Mouse (Mus musculus): ENCODE results near the gene Rfxap.
A peak's percentile ranks its signal among the peaks of the same experiment; 100 is the strongest.
"Not testable (repeated sequence)": the region's sequence is repeated elsewhere in the genome, so short reads cannot be mapped to it uniquely, and the experiment has no call there.

Gene Rfxap

GRCm38 (mm10) chr3:54765521-54765920 is 42.1 kb downstream of the Rfxap start:
- not testable (repeated sequence) for DNase-seq

DNA sequence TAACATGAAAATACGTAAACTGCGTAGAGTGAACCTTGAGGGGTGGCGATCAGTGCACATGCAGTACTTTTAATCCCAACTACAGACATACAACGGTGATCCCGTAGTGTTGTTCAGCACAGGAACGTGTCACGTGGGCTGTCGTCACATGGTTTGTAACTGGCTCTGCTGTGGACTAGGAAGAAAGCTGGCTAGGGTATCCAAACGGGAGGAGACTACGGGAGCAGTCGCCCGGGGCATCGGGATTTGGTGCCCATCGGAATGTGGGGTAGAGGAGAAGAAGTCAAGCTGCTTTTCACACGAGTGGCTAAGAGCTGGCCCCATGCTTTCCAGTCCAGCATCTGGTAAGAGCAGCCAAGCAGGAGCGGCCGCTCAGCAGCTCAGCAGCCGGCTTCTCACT is 43.2 kb downstream of the Rfxap start:
- DNase-seq, result peak; percentile 60

DNA sequence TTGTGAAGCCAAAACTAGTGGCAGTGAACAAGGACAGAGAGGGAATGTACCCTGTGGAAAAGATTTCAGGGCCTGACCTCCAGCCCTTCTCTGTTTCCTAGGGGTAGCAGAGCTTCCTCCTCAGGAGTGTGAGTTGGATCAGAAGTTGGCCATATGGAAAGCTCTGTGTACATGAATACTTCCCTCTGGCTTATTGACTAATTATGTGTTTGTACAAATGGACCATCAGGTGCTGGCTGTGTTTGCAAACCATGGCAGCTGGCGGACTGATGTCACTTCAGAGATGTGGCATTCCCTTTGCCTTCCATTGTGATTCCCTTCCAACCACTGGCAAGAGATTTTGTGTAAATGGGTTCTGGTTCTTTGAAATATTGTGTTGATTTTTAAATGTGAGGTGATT is 46.3 kb downstream of the Rfxap start:
- no peak for DNase-seq

DNA sequence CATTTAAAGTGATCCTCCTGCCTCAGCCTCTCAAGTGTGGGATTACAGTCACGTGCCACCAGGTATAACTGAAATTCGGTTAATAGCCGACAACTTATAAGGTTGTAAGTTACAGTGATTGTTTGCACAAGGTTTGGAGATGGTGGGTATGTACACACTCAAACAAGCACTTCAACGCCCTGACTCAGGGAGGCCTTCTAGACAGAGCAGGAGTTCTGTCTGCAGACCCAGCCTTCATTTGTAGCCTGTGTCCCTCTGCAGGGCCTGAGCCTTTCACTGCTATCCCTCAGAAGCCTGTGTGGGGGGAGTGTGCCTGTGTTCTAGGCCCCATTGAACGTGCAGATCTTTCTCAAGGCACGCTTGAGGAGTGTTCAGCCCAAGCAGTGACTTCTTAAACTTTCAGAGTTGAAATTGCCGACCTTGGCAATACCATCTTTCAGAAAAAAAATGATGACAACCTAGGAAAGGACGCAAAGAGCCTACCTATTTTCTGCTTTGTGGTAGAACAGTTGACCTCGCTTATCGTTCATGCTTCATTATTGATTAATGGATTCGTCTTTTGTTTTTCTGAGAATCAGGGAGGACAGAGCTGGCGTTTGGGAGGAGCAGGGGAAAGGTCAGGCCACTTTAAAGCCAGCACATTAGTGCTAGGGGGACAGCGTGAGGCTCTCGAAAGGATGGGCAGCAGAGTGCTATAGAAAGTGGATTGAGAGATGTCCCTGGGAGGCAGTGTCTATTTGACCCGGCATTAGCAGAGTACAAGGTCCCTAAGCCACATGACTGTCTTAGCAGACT is 47.1 kb downstream of the Rfxap start:
- no peak for DNase-seq

DNA sequence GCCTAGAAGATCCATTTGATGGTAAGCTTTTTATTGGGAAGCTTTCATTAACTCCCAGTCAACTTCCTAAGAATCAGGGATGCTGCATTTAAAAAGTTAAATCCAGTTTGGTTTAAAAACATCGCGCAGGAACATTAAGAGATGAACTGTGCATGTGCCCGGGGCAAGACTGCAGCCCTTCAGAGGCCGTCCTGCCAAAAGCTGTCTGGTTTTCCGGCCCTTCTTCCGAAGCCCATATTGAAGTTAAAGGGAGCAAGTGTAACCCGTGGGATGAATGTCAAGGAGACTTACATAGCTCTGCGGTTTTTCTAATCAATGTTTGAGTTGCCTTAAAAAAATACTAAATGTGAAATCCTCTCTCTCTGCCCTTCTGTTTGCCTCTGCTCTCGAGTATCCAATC is 48.4 kb downstream of the Rfxap start:
- DNase-seq, result no peak

DNA sequence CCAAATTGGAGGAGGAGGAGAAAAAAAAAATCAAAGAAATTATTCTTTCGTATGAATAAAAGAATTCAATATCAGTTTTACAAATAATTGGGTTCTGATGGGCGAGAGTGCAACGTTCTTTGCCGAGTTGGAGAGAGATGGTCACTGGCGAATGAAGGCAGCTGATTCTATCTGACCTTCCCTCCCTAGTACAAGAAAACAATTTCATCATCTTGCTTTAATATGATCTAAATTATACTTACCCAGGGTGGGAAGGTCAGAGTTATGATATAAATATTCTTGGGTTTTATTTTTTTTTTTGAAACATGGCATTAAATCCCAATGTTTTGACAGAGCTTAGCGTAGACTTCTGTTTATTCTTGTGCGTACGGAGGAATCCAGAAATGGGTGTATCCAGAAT is 50.1 kb downstream of the Rfxap start:
- DNase-seq, result no peak

DNA sequence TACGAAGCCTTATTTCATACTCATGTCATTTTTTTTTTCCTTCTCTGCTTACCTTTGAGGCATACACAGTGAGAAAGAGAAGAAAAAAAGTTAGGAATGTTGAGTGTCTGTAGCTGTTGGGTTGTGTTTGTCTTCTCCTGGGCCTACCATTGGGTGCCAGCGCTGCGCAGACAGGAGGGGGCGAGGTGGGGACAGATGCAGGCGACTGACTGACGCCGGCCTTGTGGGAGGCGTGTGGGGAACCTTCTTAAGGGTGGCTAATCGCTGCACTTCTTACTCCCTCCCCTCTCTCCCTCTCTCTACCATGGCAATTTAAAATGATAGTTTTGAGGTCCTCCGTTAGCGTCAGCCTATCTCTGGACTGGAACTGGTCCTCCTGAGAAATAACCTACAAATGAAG is 51.5 kb downstream of the Rfxap start:
- peak; percentile 48 for DNase-seq

GRCm38 (mm10) chr3:54755145-54756041 is 52.2 kb downstream of the Rfxap start, which contains the start of gene Smad9:
Smad9 (plus strand) TSS chr3:54755582.
- peak; percentile 84 for DNase-seq

- DNase-seq, result no peak
These were observed 54.2 kb downstream of the Rfxap start for GRCm38 (mm10) chr3:54753411-54753810.

Data from cerebellum, adult 11-12 months (tissue).